Mouse (Mus musculus) liver, postnatal 0 days (tissue): ENCODE data around the gene Gabpa. TPM values are rescaled to one million over a fixed set of nuclear protein-coding genes. Genes with fewer than 3 reads are reported as not detected.

Experiments
- ATAC-seq: fragments of 200-750 bp; cut with Nextera tagmentation; 2 replicates; pipeline ENCODE4 v1.8.0; 2017; ENCODE audit warnings: mild to moderate bottlenecking, moderate library complexity
- DNase-seq: peaks from one replicate; pipeline ENCODE4 v3.0.0-alpha.2; 2016
- H3K27ac ChIP-seq: fragments of 300-500 bp; sonication (generic); 2 replicates; pipeline ENCODE4 v1.5.1; 2014; ENCODE audit warnings: antibody characterized with exemption, moderate library complexity, mild to moderate bottlenecking, low read depth
- H3K27me3 ChIP-seq: fragments of 300-500 bp; sonication (generic); 2 replicates; pipeline ENCODE4 v1.6.1; 2014; ENCODE audit warnings: low read length, control low read depth, mixed read lengths; ENCODE audit not compliant: insufficient read depth
- H3K36me3 ChIP-seq: fragments of 300-500 bp; sonication (generic); replicated peaks from 2 replicates; pipeline ENCODE4 v1.6.1; 2014; ENCODE audit warnings: mild to moderate bottlenecking, control low read depth, low read length, moderate library complexity, mixed read lengths; ENCODE audit not compliant: insufficient read depth
- H3K4me1 ChIP-seq: fragments of 300-500 bp; sonication (generic); 2 replicates; pipeline ENCODE4 v1.6.1; 2014; ENCODE audit warnings: antibody characterized with exemption, mild to moderate bottlenecking, control low read depth; ENCODE audit not compliant: insufficient read depth
- H3K4me2 ChIP-seq: fragments of 300-500 bp; sonication (generic); 2 replicates; pipeline ENCODE4 v1.6.1; 2014; ENCODE audit warnings: low read depth, mild to moderate bottlenecking, low read length, moderate library complexity, mixed read lengths
- H3K4me3 ChIP-seq: fragments of 300-500 bp; sonication (generic); 2 replicates; pipeline ENCODE4 v1.5.1; 2014; ENCODE audit warnings: low read depth, low read length
- H3K9ac ChIP-seq: fragments of 300-500 bp; sonication (generic); replicated peaks from 2 replicates; pipeline ENCODE4 v1.6.1; 2014; ENCODE audit warnings: mild to moderate bottlenecking, moderate library complexity
- H3K9me3 ChIP-seq: fragments of 300-500 bp; sonication (generic); 2 replicates; pipeline ENCODE4 v1.6.1; 2016; ENCODE audit warnings: mild to moderate bottlenecking, control low read depth, low read length, mixed read lengths
- CTCF ChIP-seq: sonication (generic); IDR thresholded peaks from 2 replicates; pipeline ENCODE4 v1.5.1; 2016; ENCODE audit warnings: antibody characterized with exemption, low read depth
- EP300 ChIP-seq: IDR thresholded peaks from 2 replicates; pipeline ENCODE4 v1.6.1; 2016; ENCODE audit warnings: antibody characterized with exemption, low read depth, mild to moderate bottlenecking
- WGBS: fragments of 180-500 bp; shearing (Covaris S2); extraction: QIAGEN DNeasy Blood & Tissue Kit; methylation state at CpG from one replicate; pipeline ENCODE4 v1.1.7; 2014; ENCODE audit not compliant: insufficient replicate concordance; 5-methylcytosine and 5-hydroxymethylcytosine counted together
- polyA plus RNA-seq: library from polyadenylated mRNA; unstranded; fragments of >200 nt; fragmentation: Nextera tagmentation; extraction: Ambion mirVana; gene quantifications from 2 replicates; pipeline ENCODE4 v1.2.1, GENCODE M21; 2015

Gabpa gene
- polyA plus RNA-seq, 1 experiment from 2014 or later, result 9.2 TPM

- TF ChIP-seq CTCF, result no peak
- TF ChIP-seq EP300, result no peak
These were observed 49.8 kb downstream of the Gabpa start for GRCm38 (mm10) chr16:84884572-84884971.

GRCm38 (mm10) chr16:84902995-84903394, 68.3 kb downstream of the Gabpa start:
- no peak for TF ChIP-seq EP300
- TF ChIP-seq CTCF, result no peak
- H3K9ac ChIP-seq, result no peak overlapping the region
- ATAC-seq, result no peak
- no peaks in the 10 kb centered on the region for H3K36me3 ChIP-seq
- no peak overlapping the region for H3K4me2 ChIP-seq
- H3K4me3 ChIP-seq, result no peak overlapping the region
- no peaks in the 10 kb centered on the region for H3K4me1 ChIP-seq
- 81% methylated on average over 4 of the region's 4 CpGs for WGBS
- no peak overlapping the region for H3K27ac ChIP-seq
- DNase-seq, result no peak
- H3K27me3 ChIP-seq, result no peaks in the 10 kb centered on the region
- no peaks in the 10 kb centered on the region for H3K9me3 ChIP-seq

More at GRCm38 (mm10) chr16:84884572-84884971, 49.8 kb downstream of the Gabpa start:
- DNase-seq, result no peak
- Histone ChIP-seq H3K27ac (no peak overlapping the region), H3K4me1 (no peaks in the 10 kb centered on the region), H3K9me3 (no peaks in the 10 kb centered on the region), H3K4me2 (no peak overlapping the region), H3K4me3 (no peak overlapping the region), H3K27me3 (no peaks in the 10 kb centered on the region), H3K9ac (no peak overlapping the region), H3K36me3 (no peaks in the 10 kb centered on the region)
- no peak for ATAC-seq
- WGBS, result 65% methylated on average over 8 of the region's 8 CpGs

GRCm38 (mm10) chr16:84911477-84912165, 76.9 kb downstream of the Gabpa start:
- Histone ChIP-seq H3K4me2 (no peak overlapping the region), H3K4me3 (no peak overlapping the region)
- 81% methylated on average over 8 of the region's 8 CpGs for WGBS

More at GRCm38 (mm10) chr16:84911477-84912165, 76.9 kb downstream of the Gabpa start:
- H3K27ac ChIP-seq, result no peak overlapping the region
- DNase-seq (no peak), ATAC-seq (no peak)
- H3K4me1 ChIP-seq, result no peaks in the 10 kb centered on the region
- no peak overlapping the region for H3K9ac ChIP-seq
- no peaks in the 10 kb centered on the region for H3K36me3 ChIP-seq
- H3K27me3 ChIP-seq, result no peaks in the 10 kb centered on the region
- no peaks in the 10 kb centered on the region for H3K9me3 ChIP-seq
- TF ChIP-seq CTCF, result no peak
- TF ChIP-seq EP300, result no peak

Other genes starting within 250 kb of the Gabpa start
- 17.6 and 18.3 TPM in 2 replicates for gene Mrpl39, start 99.2 kb upstream of the Gabpa start, polyA plus RNA-seq
- 2.9 and 3.2 TPM in 2 replicates for gene Jam2, start 60.8 kb upstream of the Gabpa start, polyA plus RNA-seq
- gene Atp5j, start 700 bp downstream of the Gabpa start, polyA plus RNA-seq, result 805 and 808 TPM in 2 replicates